Mouse (Mus musculus) heart, embryonic 15.5 days (tissue): ENCODE results near the gene Ltbp4. TPM values are rescaled to one million over a fixed set of nuclear protein-coding genes. Genes with fewer than 3 reads are reported as not detected.

ENCODE experiments used
- ATAC-seq: fragments of 200-750 bp; cut with Nextera tagmentation; replicated peaks from 2 replicates; pipeline ENCODE4 v1.8.0; 2017; ENCODE audit warnings: low read depth, moderate TSS enrichment; ENCODE audit not compliant: insufficient number of reproducible peaks, insufficient read depth, low FRiP score
- H3K27ac ChIP-seq: fragments of 300-500 bp; sonication (generic); 2 replicates; pipeline ENCODE4 v1.5.1; 2015; ENCODE audit warnings: mild to moderate bottlenecking, inconsistent platforms
- H3K27me3 ChIP-seq: fragments of 300-500 bp; sonication (generic); 2 replicates; pipeline ENCODE4 v1.6.1; 2015; ENCODE audit warnings: inconsistent platforms
- H3K36me3 ChIP-seq: fragments of 300-500 bp; sonication (generic); 2 replicates; pipeline ENCODE4 v1.6.1; 2015; ENCODE audit warnings: mild to moderate bottlenecking, inconsistent platforms
- H3K4me1 ChIP-seq: fragments of 300-500 bp; sonication (generic); replicated peaks from 2 replicates; pipeline ENCODE4 v1.6.1; 2015; ENCODE audit warnings: inconsistent platforms
- H3K4me2 ChIP-seq: fragments of 300-500 bp; sonication (generic); 2 replicates; pipeline ENCODE4 v1.6.1; 2015; ENCODE audit warnings: inconsistent platforms, mild to moderate bottlenecking, moderate library complexity
- H3K4me3 ChIP-seq: fragments of 300-500 bp; sonication (generic); 2 replicates; pipeline ENCODE4 v1.5.1; 2015; ENCODE audit warnings: mild to moderate bottlenecking, inconsistent platforms
- H3K9ac ChIP-seq: fragments of 300-500 bp; sonication (generic); 2 replicates; pipeline ENCODE4 v1.6.1; 2015; ENCODE audit warnings: mild to moderate bottlenecking, inconsistent platforms
- H3K9me3 ChIP-seq: fragments of 300-500 bp; sonication (generic); replicated peaks from 2 replicates; pipeline ENCODE4 v1.6.1; 2016; ENCODE audit warnings: inconsistent platforms
- WGBS: fragments of 180-500 bp; shearing (Covaris S2); methylation state at CpG from one replicate; pipeline ENCODE4 v1.1.7; 2015; ENCODE audit warnings: mixed read lengths; 5-methylcytosine and 5-hydroxymethylcytosine counted together
- polyA plus RNA-seq: library from polyadenylated mRNA; unstranded; fragments of >200 nt; fragmentation: Nextera tagmentation; extraction: Ambion mirVana; gene quantifications from 2 replicates; pipeline ENCODE4 v1.2.1, GENCODE M21; 2015

Ltbp4 gene
- polyA plus RNA-seq = 61.7 and 99.9 TPM in 2 replicates

DNA sequence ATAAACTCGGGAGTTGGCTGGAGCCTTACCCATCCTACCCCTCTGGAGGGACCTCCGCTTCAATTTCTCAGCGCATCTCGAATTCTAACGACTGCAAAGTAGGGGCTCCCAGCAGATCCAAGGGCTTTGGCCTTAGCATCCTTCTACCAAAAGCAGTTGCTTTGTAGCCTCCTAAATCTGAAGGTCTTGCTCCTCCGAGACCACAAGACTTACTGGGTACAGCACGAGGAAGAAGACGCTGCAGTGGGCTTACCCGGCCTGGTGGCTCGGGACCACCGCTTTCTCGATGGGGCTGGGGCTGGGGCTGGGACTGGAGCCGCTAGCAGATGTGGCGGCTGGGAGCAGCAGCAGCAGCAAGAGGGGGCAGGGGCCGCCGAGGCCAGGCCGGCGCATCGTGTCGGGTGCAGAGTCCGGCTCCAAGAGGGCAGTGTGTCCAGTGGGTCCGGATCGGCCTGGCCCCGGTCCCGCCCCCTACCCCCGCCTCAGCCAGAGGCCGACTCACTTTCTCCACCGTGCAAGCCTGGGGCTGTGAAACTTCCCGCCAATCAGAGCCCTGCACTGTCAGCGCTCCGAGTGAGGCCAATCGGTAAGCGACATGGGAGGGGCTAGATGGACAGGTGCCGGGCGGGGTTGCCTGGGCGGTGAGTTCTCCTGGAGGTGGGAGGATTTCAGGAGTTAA is at the start of gene Ltbp4:
Ltbp4 (minus strand) TSS at position 518 of the 679 bp plus-strand sequence.
- Histone ChIP-seq H3K9ac (peak within 1 kb of the TSS; percentile 46), H3K9me3 (no peaks in the 10 kb centered on the region), H3K4me3 (peak within 1 kb of the TSS; percentile 45), H3K27ac (no peak within 1 kb of the TSS), H3K36me3 (no peaks in the 10 kb centered on the region), H3K4me2 (peak within 1 kb of the TSS; percentile 68), H3K27me3 (peaks cover 76% of the 10 kb centered on the region), H3K4me1 (peaks cover 51% of the 10 kb centered on the region)
- WGBS = 1% methylated on average over 36 of the region's 36 CpGs
- no peak for ATAC-seq

DNA sequence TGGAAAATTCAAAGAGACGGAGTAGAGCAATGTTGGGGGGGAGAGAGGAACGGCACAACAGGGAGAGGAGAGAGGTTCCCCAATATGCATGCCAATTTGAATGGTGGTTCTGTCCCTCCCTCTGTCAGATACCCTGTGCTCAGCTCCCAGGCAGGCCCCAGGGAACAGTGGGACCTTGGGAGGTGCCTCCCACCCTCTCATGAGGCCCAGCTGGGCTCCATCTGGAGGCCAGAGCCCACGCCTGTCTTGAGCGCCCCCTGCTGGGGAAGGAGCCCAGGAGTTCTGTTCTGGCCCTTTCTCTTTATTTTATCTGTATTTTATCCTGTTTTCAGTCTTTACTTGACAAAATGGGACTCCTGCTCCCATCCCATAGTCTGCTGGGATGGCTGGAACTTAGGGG is 47.2 kb upstream of the Ltbp4 start:
- no peaks in the 10 kb centered on the region for H3K4me1 ChIP-seq
- H3K36me3 ChIP-seq = no peaks in the 10 kb centered on the region
- no peak overlapping the region for H3K4me2 ChIP-seq
- no peak overlapping the region for H3K27ac ChIP-seq
- ATAC-seq = no peak
- peaks cover 24% of the 10 kb centered on the region for H3K27me3 ChIP-seq
- no peak overlapping the region for H3K4me3 ChIP-seq
- H3K9ac ChIP-seq = no peak overlapping the region
- WGBS = 36% methylated on average over 4 of the region's 4 CpGs
- H3K9me3 ChIP-seq = no peaks in the 10 kb centered on the region

DNA sequence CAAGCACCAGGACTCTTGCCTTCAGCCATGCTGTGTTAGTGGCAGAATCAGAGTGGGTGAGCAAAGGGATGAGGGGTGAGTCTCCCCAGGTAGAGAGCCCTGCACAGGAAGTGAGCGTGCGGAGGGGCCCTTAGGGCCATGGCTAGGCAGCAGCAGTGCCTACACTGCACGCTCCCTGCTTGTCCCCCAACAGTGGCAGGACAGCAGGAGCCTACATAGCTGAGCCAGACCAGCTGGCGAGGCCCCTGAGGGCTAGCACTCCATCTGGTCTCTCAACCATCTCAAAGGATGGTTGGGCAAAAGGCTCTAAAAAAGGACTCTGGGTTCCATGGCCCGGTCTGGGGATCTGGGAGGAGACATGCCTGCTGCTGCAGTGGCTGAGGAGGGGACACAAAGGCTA is 46.6 kb upstream of the Ltbp4 start:
- Histone ChIP-seq H3K4me1 (no peaks in the 10 kb centered on the region), H3K36me3 (no peaks in the 10 kb centered on the region), H3K4me2 (no peak overlapping the region), H3K27ac (no peak overlapping the region), H3K4me3 (no peak overlapping the region), H3K9me3 (no peaks in the 10 kb centered on the region), H3K27me3 (peaks cover 24% of the 10 kb centered on the region), H3K9ac (no peak overlapping the region)
- WGBS = 81% methylated on average over 5 of the region's 5 CpGs
- ATAC-seq = no peak

DNA sequence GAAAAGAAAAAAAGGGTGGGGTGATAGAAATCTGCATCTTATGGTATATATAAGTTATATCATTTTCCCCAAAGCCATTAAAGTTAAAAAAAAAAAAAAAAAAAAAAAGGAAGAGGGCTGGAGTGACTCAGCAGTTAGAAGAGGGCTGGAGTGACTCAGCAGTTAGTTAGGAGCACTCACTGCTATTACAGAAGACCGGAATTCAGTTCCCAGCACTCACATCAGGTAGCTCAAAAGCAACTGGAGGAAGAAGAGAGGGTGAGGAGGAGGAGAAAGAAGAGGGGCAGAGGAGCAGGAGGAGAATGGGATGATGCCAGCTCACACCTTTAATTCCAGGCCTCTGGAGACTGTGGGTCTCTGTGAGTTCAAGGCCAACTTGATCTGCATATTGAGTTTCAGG is 45.7 kb upstream of the Ltbp4 start:
- Histone ChIP-seq H3K4me1 (no peaks in the 10 kb centered on the region), H3K4me2 (no peak overlapping the region), H3K9me3 (no peaks in the 10 kb centered on the region), H3K27ac (no peak overlapping the region), H3K4me3 (no peak overlapping the region), H3K9ac (no peak overlapping the region), H3K36me3 (no peaks in the 10 kb centered on the region), H3K27me3 (peaks cover 29% of the 10 kb centered on the region)
- WGBS = 76% methylated on average over 1 of the region's 1 CpGs
- no peak for ATAC-seq

DNA sequence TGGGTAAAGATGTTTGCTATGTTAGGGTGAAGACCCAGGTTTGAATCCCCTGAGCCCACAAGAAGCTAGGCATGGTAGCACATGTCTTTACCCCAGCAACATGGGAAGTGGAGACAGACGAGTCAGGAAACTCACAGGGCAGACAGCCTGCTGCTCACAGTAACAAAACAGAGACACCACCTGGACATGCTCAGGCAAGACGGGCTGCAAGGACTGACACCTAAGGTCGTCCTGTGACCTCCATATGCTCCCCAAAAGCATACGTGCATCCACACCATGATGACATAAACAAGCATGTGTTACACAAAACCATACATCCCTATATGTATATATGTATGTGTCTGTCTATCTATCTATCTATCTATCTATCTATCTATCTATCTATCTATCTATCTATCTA is 44.1 kb upstream of the Ltbp4 start:
- Histone ChIP-seq H3K27me3 (peaks cover 38% of the 10 kb centered on the region), H3K4me2 (no peak overlapping the region), H3K27ac (no peak overlapping the region), H3K4me3 (no peak overlapping the region), H3K4me1 (no peaks in the 10 kb centered on the region), H3K36me3 (no peaks in the 10 kb centered on the region), H3K9ac (no peak overlapping the region), H3K9me3 (no peaks in the 10 kb centered on the region)
- 48% methylated on average over 4 of the region's 4 CpGs for WGBS
- no peak for ATAC-seq

DNA sequence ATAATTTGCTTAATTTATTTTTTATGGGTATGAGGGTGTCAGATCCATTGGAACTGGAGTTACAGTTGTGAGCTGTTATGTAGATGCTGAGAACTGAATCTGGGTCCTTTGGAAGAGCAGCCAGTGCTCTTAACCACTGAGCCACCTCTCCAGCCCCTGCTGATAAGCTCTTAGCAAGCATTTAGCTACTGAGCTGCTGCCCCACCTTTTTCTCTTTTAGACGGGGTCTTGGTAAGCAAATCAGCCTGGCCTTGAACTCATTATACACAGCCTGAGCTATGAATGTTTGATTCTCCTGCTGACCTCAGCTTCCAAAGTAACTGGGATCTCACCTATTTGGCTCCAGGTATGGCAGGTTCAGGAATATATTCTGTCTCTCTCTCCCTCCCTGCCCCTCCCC is 43.5 kb upstream of the Ltbp4 start:
- Histone ChIP-seq H3K4me3 (no peak overlapping the region), H3K27me3 (peaks cover 42% of the 10 kb centered on the region), H3K27ac (no peak overlapping the region), H3K4me2 (no peak overlapping the region), H3K9me3 (no peaks in the 10 kb centered on the region), H3K36me3 (no peaks in the 10 kb centered on the region), H3K9ac (no peak overlapping the region), H3K4me1 (no peaks in the 10 kb centered on the region)
- no peak for ATAC-seq
- 26% methylated on average over 1 of the region's 1 CpGs for WGBS

DNA sequence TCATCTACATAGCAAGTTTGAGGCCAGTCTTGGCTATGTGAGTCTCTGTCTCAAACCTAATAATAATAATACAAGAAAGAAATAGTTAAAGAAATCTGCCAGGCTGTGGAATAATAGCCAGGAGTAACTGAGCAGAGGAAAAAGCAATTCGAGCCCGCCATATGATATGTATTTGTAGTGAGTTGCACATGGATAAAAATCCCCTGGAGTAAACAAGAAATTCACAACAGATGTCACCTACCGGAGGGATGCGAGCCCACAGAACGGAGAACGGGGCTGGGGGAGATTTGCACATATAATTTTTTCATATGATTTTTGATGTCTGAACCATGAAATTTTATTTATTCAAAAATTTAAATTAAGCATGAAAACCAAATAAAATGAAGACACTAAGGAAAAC is 42.3 kb upstream of the Ltbp4 start:
- no peak for ATAC-seq
- Histone ChIP-seq H3K9ac (no peak overlapping the region), H3K36me3 (no peaks in the 10 kb centered on the region), H3K9me3 (no peaks in the 10 kb centered on the region), H3K4me3 (no peak overlapping the region), H3K27me3 (peaks cover 53% of the 10 kb centered on the region), H3K4me2 (no peak overlapping the region), H3K4me1 (0 out of 2 replicates have a peak, but pooled peaks cover 3% of the 10 kb centered on the region), H3K27ac (no peak overlapping the region)
- WGBS = 83% methylated on average over 6 of the region's 6 CpGs

DNA sequence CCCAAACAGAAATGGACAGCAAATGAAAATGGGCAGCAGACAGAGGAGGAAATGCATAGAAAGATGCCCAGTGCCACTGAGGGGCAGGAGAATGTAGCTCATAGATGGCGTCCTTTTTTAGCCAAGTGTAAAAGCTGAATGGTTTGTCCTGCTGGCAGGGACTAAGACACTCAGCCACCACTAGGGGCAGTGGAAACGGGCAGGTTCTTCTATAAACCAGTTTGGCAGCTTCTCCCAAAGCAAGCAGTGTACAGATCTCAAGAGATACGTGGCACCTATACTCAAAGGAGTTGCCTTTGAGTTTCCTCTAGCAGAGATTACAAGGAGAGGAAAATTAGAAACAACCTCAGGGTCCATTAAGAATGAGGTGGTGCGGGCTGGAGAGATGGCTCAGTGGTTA is 40.9 kb upstream of the Ltbp4 start:
- peaks cover 59% of the 10 kb centered on the region for H3K27me3 ChIP-seq

DNA sequence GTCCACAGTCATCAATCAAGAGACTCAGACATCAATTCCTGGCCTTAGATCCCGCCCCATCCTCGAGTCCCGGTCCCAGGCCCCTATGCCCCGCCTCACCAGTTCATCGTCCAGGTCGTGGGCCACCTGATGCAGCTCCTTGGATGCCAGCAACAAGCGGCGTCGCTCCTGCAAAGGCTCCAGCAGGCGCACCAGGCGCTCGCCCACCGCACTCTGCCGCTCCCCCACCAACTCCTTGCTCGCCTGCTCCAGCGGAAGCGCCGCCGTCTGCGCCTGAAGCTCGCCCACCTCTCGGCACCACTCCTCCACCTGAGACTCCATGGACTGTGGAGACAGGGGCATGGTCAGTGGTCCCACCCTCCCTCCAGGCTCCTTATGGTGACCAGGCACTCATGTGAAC is 37.8 kb upstream of the Ltbp4 start:
- 2% methylated on average over 22 of the region's 22 CpGs for WGBS
- Histone ChIP-seq H3K27ac (no peak overlapping the region), H3K4me2 (no peak overlapping the region), H3K4me1 (peaks cover 8% of the 10 kb centered on the region), H3K36me3 (no peaks in the 10 kb centered on the region), H3K9ac (no peak overlapping the region), H3K9me3 (no peaks in the 10 kb centered on the region), H3K27me3 (peaks cover 83% of the 10 kb centered on the region), H3K4me3 (no peak overlapping the region)
- no peak for ATAC-seq

More for the DNA sequence above, 40.9 kb upstream of the Ltbp4 start:
- 24% methylated on average over 4 of the region's 4 CpGs for WGBS
- Histone ChIP-seq H3K4me2 (no peak overlapping the region), H3K27ac (no peak overlapping the region), H3K4me3 (no peak overlapping the region), H3K9me3 (no peaks in the 10 kb centered on the region), H3K4me1 (0 out of 2 replicates have a peak, but pooled peaks cover 3% of the 10 kb centered on the region), H3K36me3 (no peaks in the 10 kb centered on the region), H3K9ac (no peak overlapping the region)
- ATAC-seq = no peak

DNA sequence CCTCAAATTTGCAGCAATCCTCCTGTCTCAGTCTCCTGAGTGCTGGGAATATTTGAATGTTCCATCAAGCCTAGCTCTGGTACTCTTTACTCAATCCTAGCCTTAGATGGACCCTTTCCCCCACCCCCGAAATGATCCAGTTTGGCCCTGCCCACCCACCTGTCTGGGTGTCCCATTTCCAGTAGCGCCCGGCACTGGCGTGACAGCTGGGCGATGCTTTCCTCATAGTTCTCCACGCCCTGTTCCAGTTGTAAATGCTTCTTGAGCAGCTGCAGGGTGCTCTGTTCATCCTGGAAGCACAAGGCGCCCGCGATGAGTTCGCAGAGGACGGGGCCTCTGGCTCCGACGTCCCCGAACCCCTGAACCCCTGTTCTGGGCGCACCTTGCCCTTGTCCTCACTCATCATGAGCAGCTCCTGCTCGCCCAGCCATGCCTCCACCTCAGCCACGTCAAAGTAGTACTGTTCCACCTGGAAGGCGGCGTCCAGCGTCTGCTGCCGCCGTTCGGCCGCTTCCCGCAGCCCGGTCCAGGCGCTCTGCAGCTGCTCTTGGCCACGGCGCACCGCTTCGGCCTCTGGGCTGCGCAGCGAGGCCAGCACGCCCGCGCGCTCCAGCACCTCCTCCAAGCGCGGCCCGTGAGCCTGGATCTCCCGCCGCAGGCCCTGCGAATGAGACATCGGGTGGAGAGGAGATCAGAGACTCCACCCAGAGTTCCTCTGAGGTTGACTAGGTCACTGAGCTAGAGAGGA is 34.4 kb upstream of the Ltbp4 start:
- Histone ChIP-seq H3K27ac (no peak overlapping the region), H3K4me3 (peak overlapping the region; percentile 12; the same call in 1 of the 2 replicates), H3K9me3 (0 out of 2 replicates have a peak, but pooled peaks cover 4% of the 10 kb centered on the region), H3K4me2 (peak overlapping the region; percentile 38), H3K27me3 (peaks cover 96% of the 10 kb centered on the region), H3K9ac (no peak overlapping the region), H3K4me1 (peaks cover 15% of the 10 kb centered on the region), H3K36me3 (no peaks in the 10 kb centered on the region)
- WGBS = 5% methylated on average over 44 of the region's 44 CpGs
- no peak for ATAC-seq

DNA sequence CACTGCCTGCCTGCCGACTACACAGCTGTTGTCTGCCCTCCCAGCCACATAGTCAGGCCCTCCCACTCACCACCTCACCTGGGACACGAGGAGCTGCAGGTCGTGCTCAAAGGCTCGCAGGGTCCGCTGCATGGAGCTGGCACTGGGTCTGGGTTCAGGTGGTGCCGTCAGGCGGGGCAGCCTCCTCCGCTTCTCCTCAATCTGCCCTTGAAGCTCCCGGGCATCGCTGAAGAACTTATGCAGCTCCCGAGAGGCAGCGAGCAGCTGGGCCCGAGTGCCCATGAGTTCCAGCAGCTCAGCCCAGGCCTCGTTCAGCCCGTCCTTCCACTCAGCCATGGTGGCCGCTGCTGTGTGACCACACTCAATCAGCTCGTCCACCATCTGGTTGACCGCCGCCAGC is 31.6 kb upstream of the Ltbp4 start:
- 80% methylated on average over 19 of the region's 19 CpGs for WGBS
- no peak for ATAC-seq
- peaks cover 100% of the 10 kb centered on the region for H3K27me3 ChIP-seq

More for the DNA sequence above, 31.6 kb upstream of the Ltbp4 start:
- Histone ChIP-seq H3K4me1 (peaks cover 21% of the 10 kb centered on the region), H3K27ac (no peak overlapping the region), H3K36me3 (no peaks in the 10 kb centered on the region), H3K9ac (no peak overlapping the region), H3K4me3 (no peak overlapping the region), H3K9me3 (0 out of 2 replicates have a peak, but pooled peaks cover 4% of the 10 kb centered on the region), H3K4me2 (no peak overlapping the region)
